Mouse (Mus musculus): ENCODE results near the gene Pfkfb4. TPM values are rescaled to one million over a fixed set of nuclear protein-coding genes. Genes with fewer than 3 reads are reported as not detected.

Gene Pfkfb4
- polyA plus RNA-seq, 1 experiment from 2014 or later: 27.9 TPM

DNA sequence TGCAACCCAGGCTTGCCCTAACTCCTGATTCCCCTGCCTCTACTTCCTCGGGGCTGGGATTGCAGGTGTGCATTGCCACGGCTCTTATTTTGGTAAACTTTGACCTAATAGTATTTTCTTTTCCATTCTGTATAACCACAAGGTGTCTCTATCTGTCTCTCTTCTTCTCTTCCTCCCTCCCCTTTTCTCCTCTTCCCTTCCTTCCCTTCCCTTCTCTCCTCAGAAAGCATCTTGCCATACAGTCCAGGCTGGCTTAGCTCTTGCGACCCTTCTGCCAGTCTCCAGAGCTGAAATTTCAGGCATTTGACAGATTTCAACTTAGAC is 59.1 kb downstream of the Pfkfb4 start:
- no peak overlapping the region for H3K9ac ChIP-seq (replicated peaks; ENCODE audit: low read depth, low read length)
- 90% methylated on average over 3 of the region's 3 CpGs for WGBS
- H3K4me1 ChIP-seq (ENCODE audit: control insufficient read depth, insufficient read depth, low read length): 0 out of 2 replicates have a peak, but pooled peaks cover 5% of the 10 kb centered on the region
- H3K4me3 ChIP-seq (ENCODE audit: low read depth, low read length): no peak overlapping the region
- no peak overlapping the region for H3K4me2 ChIP-seq (ENCODE audit: low read depth, low read length)
- H3K9me3 ChIP-seq (ENCODE audit: control insufficient read depth, low read length): no peaks in the 10 kb centered on the region
- H3K27me3 ChIP-seq (ENCODE audit: control insufficient read depth, insufficient read depth, low read length): no peaks in the 10 kb centered on the region
- no peak for ATAC-seq (ENCODE audit: low read depth)
- no peak overlapping the region for H3K27ac ChIP-seq (ENCODE audit: low read depth, low read length)
- H3K36me3 ChIP-seq (ENCODE audit: control insufficient read depth, insufficient read depth, low read length): no peaks in the 10 kb centered on the region

DNA sequence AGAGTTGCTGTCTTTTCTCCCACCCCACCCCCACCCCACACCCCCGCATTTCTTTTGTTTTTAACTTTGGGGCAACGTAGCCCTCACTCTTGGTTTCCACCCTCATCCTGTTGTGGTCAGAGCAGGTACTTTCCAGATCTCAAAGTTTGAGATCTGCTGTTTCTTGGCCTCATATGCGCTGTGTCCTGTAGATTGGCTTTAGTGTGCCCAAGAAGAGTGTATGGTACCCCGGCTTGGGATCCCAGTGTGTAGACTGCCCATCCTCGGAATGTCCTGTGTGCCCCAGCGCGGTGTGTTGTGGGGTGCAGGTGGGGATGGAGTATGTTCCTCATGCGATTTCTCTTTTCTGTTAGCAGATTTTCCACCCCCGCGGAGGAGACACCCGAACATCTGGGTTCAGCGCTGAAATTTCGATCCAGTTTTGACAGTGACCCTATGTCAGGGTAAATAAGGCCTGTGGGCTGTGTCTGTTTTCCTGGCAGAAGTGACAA is 59.5 kb downstream of the Pfkfb4 start:
- Histone ChIP-seq H3K36me3 (ENCODE audit: control insufficient read depth, insufficient read depth, low read length) (no peaks in the 10 kb centered on the region; the same call in 1 of the 2 replicates), H3K9me3 (ENCODE audit: control insufficient read depth, low read length) (no peaks in the 10 kb centered on the region), H3K9ac (replicated peaks; ENCODE audit: low read depth, low read length) (no peak overlapping the region), H3K4me1 (ENCODE audit: control insufficient read depth, insufficient read depth, low read length) (0 out of 2 replicates have a peak, but pooled peaks cover 5% of the 10 kb centered on the region), H3K4me2 (ENCODE audit: low read depth, low read length) (no peak overlapping the region), H3K27ac (ENCODE audit: low read depth, low read length) (no peak overlapping the region), H3K27me3 (ENCODE audit: control insufficient read depth, insufficient read depth, low read length) (no peaks in the 10 kb centered on the region), H3K4me3 (ENCODE audit: low read depth, low read length) (no peak overlapping the region)
- 91% methylated on average over 13 of the region's 13 CpGs for WGBS
- no peak for ATAC-seq (ENCODE audit: low read depth)

DNA sequence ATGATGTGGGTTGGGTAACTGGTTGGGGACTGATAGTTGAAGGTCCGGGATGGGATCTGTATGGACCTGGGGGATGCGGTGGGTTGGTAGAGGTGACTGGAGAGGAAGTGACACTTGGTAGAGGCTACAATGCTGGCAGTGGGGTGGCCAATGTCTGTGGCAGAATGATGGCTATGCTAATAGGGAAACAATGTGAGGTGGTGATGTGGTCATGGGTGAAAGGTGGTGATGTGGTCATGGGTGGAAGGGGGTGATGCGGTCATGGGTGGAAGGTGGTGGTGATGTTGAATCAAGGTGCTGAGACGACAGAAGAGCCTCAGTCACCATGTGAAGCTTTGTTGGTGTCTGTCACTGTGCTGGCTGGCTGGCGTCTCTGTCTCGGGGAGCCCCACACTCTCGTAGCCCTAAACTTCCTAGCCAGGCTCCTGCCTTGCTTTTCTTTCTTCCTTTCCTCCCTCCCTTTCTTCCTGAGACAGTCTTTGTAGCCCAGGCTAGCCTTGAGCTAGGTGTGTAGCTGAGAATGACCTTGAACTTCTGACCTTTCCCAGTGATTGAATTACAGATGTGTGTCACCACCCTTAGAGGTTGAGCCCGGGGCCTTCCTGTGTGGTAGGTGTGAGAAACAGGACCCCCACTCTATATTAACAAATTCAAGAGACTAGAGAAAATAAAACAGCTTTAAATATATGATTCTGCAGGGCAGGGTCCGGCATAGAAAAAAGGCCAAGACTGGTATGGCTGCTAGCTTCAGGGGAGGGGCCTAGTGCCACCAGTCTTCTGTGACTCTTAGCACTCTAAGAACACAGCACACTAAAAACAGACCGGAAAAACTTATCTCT is 60.3 kb downstream of the Pfkfb4 start:
- Histone ChIP-seq H3K27me3 (ENCODE audit: control insufficient read depth, insufficient read depth, low read length) (no peaks in the 10 kb centered on the region), H3K4me1 (ENCODE audit: control insufficient read depth, insufficient read depth, low read length) (0 out of 2 replicates have a peak, but pooled peaks cover 5% of the 10 kb centered on the region), H3K9me3 (ENCODE audit: control insufficient read depth, low read length) (no peaks in the 10 kb centered on the region), H3K9ac (replicated peaks; ENCODE audit: low read depth, low read length) (no peak overlapping the region), H3K27ac (ENCODE audit: low read depth, low read length) (no peak overlapping the region), H3K4me3 (ENCODE audit: low read depth, low read length) (no peak overlapping the region), H3K36me3 (ENCODE audit: control insufficient read depth, insufficient read depth, low read length) (peaks cover 4% of the 10 kb centered on the region; the same call in 1 of the 2 replicates), H3K4me2 (ENCODE audit: low read depth, low read length) (no peak overlapping the region)
- ATAC-seq (ENCODE audit: low read depth): no peak
- WGBS: 90% methylated on average over 10 of the region's 10 CpGs

DNA sequence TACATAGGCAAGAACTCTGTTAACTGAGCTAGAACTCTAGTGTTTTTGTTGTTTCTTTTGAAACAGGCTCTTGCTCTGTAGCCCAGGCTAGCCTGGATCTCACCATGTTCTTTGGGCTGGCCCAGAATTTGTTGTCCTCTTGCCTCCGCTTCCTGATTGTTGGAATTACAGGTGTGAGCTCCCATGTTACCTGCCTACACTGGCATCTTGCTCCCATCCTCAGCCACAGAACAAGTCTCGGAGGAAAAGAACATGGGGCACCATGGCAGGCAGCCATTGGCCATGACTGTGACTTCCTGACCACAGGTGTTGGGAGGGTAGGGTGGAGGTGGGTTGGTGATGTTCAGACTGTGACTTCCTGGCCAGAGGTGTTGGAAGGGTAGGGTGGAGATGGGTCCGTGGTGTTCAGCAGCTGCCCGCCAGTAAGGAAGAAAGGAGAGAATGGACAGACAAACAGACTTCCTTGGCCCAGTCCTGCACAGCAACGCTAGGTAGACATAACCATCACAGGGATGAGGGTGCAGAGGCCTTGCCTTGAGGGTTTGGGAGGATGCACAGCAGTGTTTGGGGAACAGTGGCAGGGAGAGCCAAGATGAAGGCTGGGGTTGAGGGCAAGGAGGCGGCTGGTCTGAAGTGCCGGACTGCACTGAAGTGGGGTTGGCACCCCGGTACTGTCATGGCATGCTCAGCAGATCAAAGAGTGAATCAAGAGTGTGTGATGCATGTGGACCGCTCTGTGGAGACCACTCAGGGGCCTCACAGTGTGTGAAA is 61.1 kb downstream of the Pfkfb4 start:
- 91% methylated on average over 9 of the region's 9 CpGs for whole genome bisulfite sequencing
- no peaks in the 10 kb centered on the region for H3K9me3 ChIP-seq (ENCODE audit: control insufficient read depth, low read length)
- H3K27ac ChIP-seq (ENCODE audit: low read depth, low read length): no peak overlapping the region
- no peak overlapping the region for H3K4me2 ChIP-seq (ENCODE audit: low read depth, low read length)
- no peak for ATAC-seq (ENCODE audit: low read depth)
- no peaks in the 10 kb centered on the region for H3K27me3 ChIP-seq (ENCODE audit: control insufficient read depth, insufficient read depth, low read length)
- H3K9ac ChIP-seq (replicated peaks; ENCODE audit: low read depth, low read length): no peak overlapping the region
- 0 out of 2 replicates have a peak, but pooled peaks cover 5% of the 10 kb centered on the region for H3K4me1 ChIP-seq (ENCODE audit: control insufficient read depth, insufficient read depth, low read length)
- peaks cover 10% of the 10 kb centered on the region; the same call in 1 of the 2 replicates for H3K36me3 ChIP-seq (ENCODE audit: control insufficient read depth, insufficient read depth, low read length)
- H3K4me3 ChIP-seq (ENCODE audit: low read depth, low read length): no peak overlapping the region

DNA sequence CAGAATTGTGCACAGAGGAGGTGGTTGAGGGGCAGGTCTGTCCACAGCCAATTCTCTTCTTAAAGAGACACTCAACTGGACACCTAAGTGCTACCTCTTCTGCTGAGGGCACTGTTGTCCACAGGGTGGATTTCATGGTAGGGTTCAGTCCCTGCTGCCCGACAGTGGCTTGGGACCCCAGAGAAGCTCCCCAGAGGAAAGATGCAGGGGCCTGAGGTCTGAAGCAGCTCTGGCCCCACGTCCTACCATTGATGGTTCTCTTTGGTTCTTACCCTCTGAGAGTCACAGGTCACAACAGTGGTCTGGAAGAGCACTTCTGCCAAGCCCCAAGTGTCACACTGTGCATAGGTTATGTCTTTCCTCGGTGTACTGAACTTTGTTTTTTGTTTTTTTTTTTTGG is 61.8 kb downstream of the Pfkfb4 start:
- H3K4me3 ChIP-seq (ENCODE audit: low read depth, low read length): no peak overlapping the region
- H3K9me3 ChIP-seq (ENCODE audit: control insufficient read depth, low read length): no peaks in the 10 kb centered on the region
- no peak for ATAC-seq (ENCODE audit: low read depth)
- no peak overlapping the region for H3K27ac ChIP-seq (ENCODE audit: low read depth, low read length)
- H3K4me2 ChIP-seq (ENCODE audit: low read depth, low read length): no peak overlapping the region
- peaks cover 13% of the 10 kb centered on the region for H3K36me3 ChIP-seq (ENCODE audit: control insufficient read depth, insufficient read depth, low read length)
- 85% methylated on average over 3 of the region's 3 CpGs for WGBS
- H3K27me3 ChIP-seq (ENCODE audit: control insufficient read depth, insufficient read depth, low read length): no peaks in the 10 kb centered on the region
- H3K4me1 ChIP-seq (ENCODE audit: control insufficient read depth, insufficient read depth, low read length): 0 out of 2 replicates have a peak, but pooled peaks cover 5% of the 10 kb centered on the region
- no peak overlapping the region for H3K9ac ChIP-seq (replicated peaks; ENCODE audit: low read depth, low read length)

DNA sequence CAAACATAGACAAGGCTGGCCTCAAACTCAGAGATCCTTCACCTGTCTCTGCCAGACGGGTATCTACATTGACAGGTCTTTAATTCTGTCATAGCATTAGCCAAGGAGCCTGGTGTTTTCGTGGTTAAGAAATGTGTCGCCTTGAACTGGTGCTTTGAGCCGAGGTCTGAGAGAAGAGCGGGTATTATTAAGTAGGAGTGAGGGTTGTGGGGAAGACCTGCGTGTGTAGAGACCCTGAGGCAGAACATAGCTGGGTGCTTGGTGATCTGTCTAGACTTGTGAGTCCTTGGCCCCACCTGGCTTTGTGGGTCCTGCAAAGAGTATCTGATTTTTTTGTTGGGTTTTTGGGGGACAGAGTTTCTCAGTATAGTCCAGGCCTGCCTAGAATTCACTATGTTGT is 62.3 kb downstream of the Pfkfb4 start:
- Histone ChIP-seq H3K4me1 (ENCODE audit: control insufficient read depth, insufficient read depth, low read length) (peaks cover 8% of the 10 kb centered on the region), H3K9me3 (ENCODE audit: control insufficient read depth, low read length) (no peaks in the 10 kb centered on the region), H3K27me3 (ENCODE audit: control insufficient read depth, insufficient read depth, low read length) (no peaks in the 10 kb centered on the region), H3K4me3 (ENCODE audit: low read depth, low read length) (no peak overlapping the region), H3K36me3 (ENCODE audit: control insufficient read depth, insufficient read depth, low read length) (peaks cover 16% of the 10 kb centered on the region), H3K27ac (ENCODE audit: low read depth, low read length) (no peak overlapping the region), H3K9ac (replicated peaks; ENCODE audit: low read depth, low read length) (no peak overlapping the region), H3K4me2 (ENCODE audit: low read depth, low read length) (no peak overlapping the region)
- no peak for ATAC-seq (ENCODE audit: low read depth)
- 81% methylated on average over 6 of the region's 6 CpGs for WGBS

DNA sequence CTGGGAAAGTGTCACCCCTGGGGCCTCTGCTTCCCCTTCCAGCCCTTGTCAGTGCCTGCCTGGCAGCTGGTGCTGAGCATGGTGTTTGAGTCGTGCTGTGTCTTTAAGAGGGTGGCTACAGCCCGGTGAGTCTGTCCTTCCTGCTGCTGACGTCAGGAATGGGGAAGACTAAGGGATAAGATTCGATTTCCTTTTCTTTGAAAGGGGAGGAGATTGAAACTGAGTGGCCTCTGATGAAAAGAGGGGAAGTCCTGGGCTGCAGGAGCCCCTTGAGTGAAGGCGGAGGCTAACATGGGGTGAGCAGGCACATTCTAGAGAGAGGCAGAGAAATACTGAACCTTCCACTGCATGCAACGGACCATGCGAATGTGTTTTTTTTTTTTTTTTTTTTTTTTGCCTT is 63.1 kb downstream of the Pfkfb4 start:
- Histone ChIP-seq H3K27ac (ENCODE audit: low read depth, low read length) (peak overlapping the region; percentile 71), H3K27me3 (ENCODE audit: control insufficient read depth, insufficient read depth, low read length) (no peaks in the 10 kb centered on the region), H3K36me3 (ENCODE audit: control insufficient read depth, insufficient read depth, low read length) (peaks cover 16% of the 10 kb centered on the region), H3K9ac (replicated peaks; ENCODE audit: low read depth, low read length) (0 out of 2 replicates have a peak overlapping the region, but pooled peaks have one; percentile 28), H3K4me2 (ENCODE audit: low read depth, low read length) (peak overlapping the region; percentile 38), H3K9me3 (ENCODE audit: control insufficient read depth, low read length) (no peaks in the 10 kb centered on the region), H3K4me1 (ENCODE audit: control insufficient read depth, insufficient read depth, low read length) (peaks cover 15% of the 10 kb centered on the region), H3K4me3 (ENCODE audit: low read depth, low read length) (peak overlapping the region; percentile 30)
- ATAC-seq (ENCODE audit: low read depth): peak; percentile 70
- WGBS: 10% methylated on average over 7 of the region's 7 CpGs

DNA sequence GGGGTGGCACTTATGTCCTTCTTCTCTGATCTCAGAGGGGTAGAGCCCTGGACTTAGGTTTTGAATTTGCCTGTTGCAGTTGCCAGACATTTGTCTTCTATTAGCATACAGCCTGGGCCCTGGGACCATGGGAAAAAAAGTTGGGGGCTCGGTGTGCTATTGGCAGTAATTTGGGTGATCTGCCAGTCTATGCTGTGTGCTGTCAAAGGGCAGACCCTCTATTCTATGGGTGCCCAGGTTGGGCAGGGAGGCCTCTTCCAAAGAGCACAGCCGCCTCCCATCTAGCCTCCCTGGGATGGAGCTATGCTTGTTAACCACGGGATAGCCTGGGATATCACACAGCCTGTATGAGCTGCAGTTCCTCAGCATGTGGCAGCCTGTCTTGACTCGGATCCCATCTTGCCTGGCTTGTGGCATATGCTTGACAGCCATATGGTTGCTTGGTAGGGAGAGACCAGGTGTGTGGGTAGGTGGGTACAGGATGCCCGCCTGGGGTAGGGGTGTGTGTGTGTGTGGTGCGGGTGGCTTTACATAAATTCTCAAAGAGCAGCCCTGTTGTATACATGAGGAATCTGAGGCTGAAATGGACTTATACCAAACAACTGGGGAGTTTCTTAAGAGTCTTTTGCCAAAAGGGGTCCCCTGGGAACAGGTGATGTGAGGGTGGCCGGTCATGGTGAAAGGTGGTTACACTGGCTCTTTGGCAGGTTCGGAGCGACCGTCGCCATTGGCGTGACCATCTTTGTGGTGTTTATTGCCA is 63.9 kb downstream of the Pfkfb4 start:
- Histone ChIP-seq H3K36me3 (ENCODE audit: control insufficient read depth, insufficient read depth, low read length) (peaks cover 17% of the 10 kb centered on the region), H3K27ac (ENCODE audit: low read depth, low read length) (no peak overlapping the region), H3K4me2 (ENCODE audit: low read depth, low read length) (peak overlapping the region; percentile 38), H3K27me3 (ENCODE audit: control insufficient read depth, insufficient read depth, low read length) (no peaks in the 10 kb centered on the region), H3K9me3 (ENCODE audit: control insufficient read depth, low read length) (no peaks in the 10 kb centered on the region), H3K4me3 (ENCODE audit: low read depth, low read length) (peak overlapping the region; percentile 30), H3K4me1 (ENCODE audit: control insufficient read depth, insufficient read depth, low read length) (peaks cover 15% of the 10 kb centered on the region), H3K9ac (replicated peaks; ENCODE audit: low read depth, low read length) (no peak overlapping the region)
- ATAC-seq (ENCODE audit: low read depth): no peak
- 90% methylated on average over 12 of the region's 12 CpGs for WGBS

All from neural tube, embryonic 14.5 days (tissue).